Mouse (Mus musculus) macrophage (primary cell): ENCODE data around the gene Mesd. TPM values are rescaled to one million over a fixed set of nuclear protein-coding genes. Genes with fewer than 3 reads are reported as not detected.

ENCODE experiments used
- H3K27ac ChIP-seq: fragments of 350-480 bp; formaldehyde crosslinking; 2 replicates; pipeline ENCODE4 v1.9.0; 2021
- H3K36me3 ChIP-seq: fragments of 350-480 bp; formaldehyde crosslinking; 2 replicates; pipeline ENCODE4 v1.9.0; 2021; ENCODE audit errors: inconsistent target
- H3K4me3 ChIP-seq: fragments of 350-480 bp; formaldehyde crosslinking; 2 replicates; pipeline ENCODE4 v1.9.0; 2021; ENCODE audit errors: inconsistent target
- H3K79me2 ChIP-seq: fragments of 350-480 bp; formaldehyde crosslinking; 2 replicates; pipeline ENCODE4 v1.9.0; 2021; ENCODE audit errors: inconsistent target
- WGBS: methylation state at CpG from one replicate; pipeline ENCODE4 v1.1.7; 2026; ENCODE audit warnings: inconsistent platforms; ENCODE audit not compliant: missing documents; 5-methylcytosine and 5-hydroxymethylcytosine counted together
- polyA plus RNA-seq: library from polyadenylated mRNA; stranded (reverse); fragments of 250-400 nt; gene quantifications from 3 replicates; pipeline ENCODE4 v1.2.4, GENCODE M21; 2018; ENCODE audit warnings: inconsistent platforms
- total RNA-seq, 78 experiments: library from RNA; depleted of rRNA; stranded (reverse); fragments of 250-400 nt; gene quantifications; 1 replicate in 9 of 78; 2 replicates in 24 of 78; 3 replicates in 43 of 78; 4 replicates in 2 of 78; pipeline ENCODE4 v1.2.4; 2018; ENCODE audit warnings: inconsistent platforms in 56 of 78

The Mesd gene
- total RNA-seq (2018; cell fraction: chromatin; rRNA removed), result 10 to 100 TPM in 4 of 26 experiments, 1 to 10 TPM in 22; 2.1 to 15.9 (median 6.4) TPM
- 10 to 100 TPM; 32.0 to 58.9 (median 43.4) TPM for total RNA-seq (2018; cell fraction: cytosol; rRNA removed)
- total RNA-seq (2018; cell fraction: nucleus; rRNA removed), result 10 to 100 TPM in 25 of 26 experiments, 1 to 10 TPM in 1; 4.8 to 28.3 (median 18.9) TPM
- 37.3 to 87.4 TPM (median 41.8 TPM) in 3 replicates for polyA plus RNA-seq

DNA sequence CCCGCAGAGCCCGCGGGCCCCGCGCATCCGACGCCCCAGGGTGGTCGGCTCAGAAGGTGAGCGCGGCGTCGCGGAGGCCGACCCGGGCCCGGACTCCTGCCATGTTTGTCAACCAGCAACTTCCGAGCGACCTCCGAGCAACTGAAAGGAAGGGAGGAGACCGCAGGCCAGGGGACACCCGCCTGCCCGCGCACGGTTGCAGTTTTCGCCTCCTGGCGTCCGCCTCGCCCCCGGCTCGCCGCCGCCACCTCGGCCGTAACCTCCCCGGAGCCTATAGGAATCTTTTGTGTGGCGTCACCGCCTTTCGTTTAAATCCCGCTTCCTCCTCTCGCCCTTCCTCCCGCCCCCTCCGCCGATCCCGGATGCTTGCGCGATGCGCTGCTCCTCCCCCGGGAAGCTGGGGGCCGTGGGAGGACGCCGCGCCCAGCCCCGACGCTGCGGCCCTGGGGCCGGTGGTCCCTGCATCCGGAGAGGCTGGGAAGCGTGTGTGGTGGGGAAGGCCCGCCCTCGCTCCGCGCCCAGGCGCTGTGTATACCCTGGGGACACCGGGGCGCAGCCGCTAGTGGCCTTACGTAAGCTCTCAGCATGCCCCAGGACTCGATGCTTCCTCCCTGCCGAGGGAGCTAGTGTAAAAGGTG lies at the start of gene Mesd, which contains the start of gene Tlnrd1:
Gene Mesd (plus strand): TSS at position 446 of the 638 bp plus-strand sequence.
Gene Tlnrd1 (minus strand): TSS at position 285 of the 638 bp plus-strand sequence.
- H3K36me3 ChIP-seq, result peaks cover 7% of the 10 kb centered on the region; the same call in 1 of the 2 replicates
- H3K79me2 ChIP-seq, result peaks cover 44% of the 10 kb centered on the region
- H3K4me3 ChIP-seq, result peak within 1 kb of the TSS; percentile 63
- WGBS, result under 1% methylated on average over 69 of the region's 69 CpGs
- H3K27ac ChIP-seq, result peak within 1 kb of the TSS; percentile 72

DNA sequence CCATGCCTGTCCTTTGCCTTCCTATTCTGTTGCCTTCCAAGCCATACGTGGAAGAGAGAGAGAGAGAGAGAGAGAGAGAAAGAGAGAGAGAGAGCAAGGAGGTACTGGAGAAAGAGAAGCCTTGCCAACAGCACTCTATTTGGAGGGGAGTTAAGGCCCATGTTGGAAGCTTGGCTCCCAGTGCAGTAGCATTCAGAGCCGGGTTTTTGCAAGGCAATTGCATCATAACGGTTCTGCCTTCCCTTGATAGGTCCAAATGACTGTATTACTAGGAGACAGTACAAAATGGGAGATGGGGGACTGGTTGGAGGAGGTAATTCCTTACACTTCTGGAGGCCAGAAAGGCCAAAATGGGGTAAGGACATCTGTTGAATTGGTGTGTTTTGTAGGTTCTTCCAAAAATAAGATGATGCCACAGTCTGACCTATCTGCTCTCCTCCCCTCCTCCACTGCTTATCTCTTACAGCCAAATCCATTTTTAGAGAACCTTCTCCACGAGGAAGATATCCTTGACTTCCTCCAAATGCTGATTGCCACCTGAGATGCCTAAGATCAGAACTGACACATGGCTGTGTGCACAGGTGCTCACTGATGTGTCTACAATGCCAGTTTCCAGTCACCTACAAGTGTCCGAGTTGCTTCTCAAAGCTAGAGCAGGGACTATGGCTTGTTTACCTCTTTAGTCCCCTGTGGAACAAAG lies 45.6 kb upstream of the Mesd start:
- H3K4me3 ChIP-seq, result no peak overlapping the region
- WGBS, result 73% methylated on average over 5 of the region's 5 CpGs
- H3K79me2 ChIP-seq, result no peaks in the 10 kb centered on the region
- no peak overlapping the region for H3K27ac ChIP-seq
- no peaks in the 10 kb centered on the region for H3K36me3 ChIP-seq

- Histone ChIP-seq H3K4me3 (no peak overlapping the region), H3K36me3 (no peaks in the 10 kb centered on the region), H3K79me2 (no peaks in the 10 kb centered on the region), H3K27ac (no peak overlapping the region)
- WGBS, result 92% methylated on average over 2 of the region's 2 CpGs
Observed at GRCm38 (mm10) chr7:83840076-83840475, 44.2 kb upstream of the Mesd start.

DNA sequence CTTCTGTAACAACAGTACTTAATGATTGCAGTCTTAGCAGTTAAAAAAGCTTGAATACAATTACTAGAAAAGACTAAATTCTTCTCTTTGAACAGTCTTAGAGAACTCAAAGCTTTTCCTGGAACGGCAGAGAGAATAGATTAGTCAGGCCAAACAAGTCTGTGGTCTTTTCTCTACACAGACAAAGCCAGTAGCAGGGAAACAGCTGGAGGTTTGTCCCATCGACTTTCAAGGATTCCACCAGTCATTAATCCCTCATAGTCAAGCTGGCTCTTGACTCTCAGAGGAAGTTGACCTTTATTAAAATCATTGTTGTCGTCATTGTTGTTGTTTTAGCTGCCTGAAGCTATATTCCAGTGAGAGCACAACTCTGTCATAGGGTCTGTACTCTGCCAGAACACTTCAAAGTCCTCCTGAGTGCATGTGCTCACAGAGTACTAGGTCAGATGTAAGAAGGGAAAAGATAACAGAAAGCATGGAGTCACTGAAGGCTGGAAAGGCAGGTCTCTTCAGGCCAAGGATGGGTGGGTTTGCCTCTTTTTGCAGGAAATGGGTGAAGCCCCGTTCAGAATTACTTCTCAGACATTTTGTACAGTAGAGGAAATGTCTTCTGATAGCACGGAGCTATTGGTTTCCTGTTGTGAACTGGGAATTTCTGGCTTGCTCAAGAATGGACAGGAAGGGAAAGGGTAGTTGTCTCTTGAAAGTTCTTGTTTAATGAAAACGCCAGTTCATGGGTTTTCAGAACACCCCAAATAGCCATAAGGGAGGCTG lies 41.6 kb upstream of the Mesd start:
- H3K27ac ChIP-seq, result no peak overlapping the region
- 60% methylated on average over 6 of the region's 6 CpGs for WGBS
- H3K4me3 ChIP-seq, result no peak overlapping the region
- H3K36me3 ChIP-seq, result no peaks in the 10 kb centered on the region
- no peaks in the 10 kb centered on the region for H3K79me2 ChIP-seq

- 92% methylated on average over 3 of the region's 3 CpGs for WGBS
- H3K27ac ChIP-seq, result no peak overlapping the region
- H3K4me3 ChIP-seq, result no peak overlapping the region
- H3K36me3 ChIP-seq, result no peaks in the 10 kb centered on the region
- H3K79me2 ChIP-seq, result no peaks in the 10 kb centered on the region
Observed at GRCm38 (mm10) chr7:83844807-83845206, 39.5 kb upstream of the Mesd start.

- Histone ChIP-seq H3K4me3 (no peak overlapping the region), H3K79me2 (no peaks in the 10 kb centered on the region), H3K27ac (no peak overlapping the region), H3K36me3 (no peaks in the 10 kb centered on the region)
- 69% methylated on average over 3 of the region's 5 CpGs for WGBS
Observed at GRCm38 (mm10) chr7:83847187-83848075, 36.8 kb upstream of the Mesd start.

DNA sequence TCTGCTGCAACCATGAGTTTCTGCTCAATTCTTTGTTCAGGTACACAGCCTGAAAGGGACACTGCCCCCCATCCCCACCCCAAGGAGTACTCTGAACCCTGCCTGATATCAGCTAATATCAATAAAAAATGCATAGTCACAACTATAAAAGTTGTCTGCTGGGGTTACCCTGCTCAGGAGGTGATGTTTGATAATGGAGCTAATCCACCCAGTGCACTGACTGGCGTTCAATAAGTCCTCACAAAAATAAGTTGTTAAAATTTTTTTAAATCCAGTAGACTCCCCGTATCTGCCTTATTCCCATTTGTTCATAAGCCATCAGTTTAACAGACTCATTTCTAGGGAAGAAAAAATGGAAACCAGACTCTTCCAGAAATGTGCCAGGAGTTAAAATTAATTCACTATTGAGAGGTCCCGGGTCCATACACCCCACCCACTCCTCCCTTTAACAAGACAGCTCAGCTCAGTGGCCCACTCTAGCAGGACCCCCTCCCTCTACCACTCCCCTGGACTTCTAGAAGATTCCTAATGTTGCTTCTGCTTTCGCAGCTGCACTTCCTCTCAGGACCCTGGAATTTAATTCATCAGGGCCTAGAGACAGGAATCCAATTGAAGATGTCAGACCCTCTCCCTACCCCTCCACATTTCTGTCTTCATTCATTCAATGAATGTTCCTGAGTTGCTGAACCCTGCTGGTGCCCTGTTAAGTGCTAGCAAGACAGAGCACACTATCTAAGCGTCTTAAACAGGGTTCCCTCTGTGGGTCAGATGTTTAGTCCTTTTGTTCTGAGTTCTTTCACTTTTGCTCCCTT lies 32.5 kb upstream of the Mesd start:
- Histone ChIP-seq H3K27ac (peak overlapping the region; percentile 82), H3K4me3 (no peak overlapping the region), H3K79me2 (no peaks in the 10 kb centered on the region), H3K36me3 (no peaks in the 10 kb centered on the region)
- WGBS, result 89% methylated on average over 5 of the region's 5 CpGs

- Histone ChIP-seq H3K27ac (peak overlapping the region; percentile 82), H3K4me3 (no peak overlapping the region), H3K36me3 (no peaks in the 10 kb centered on the region), H3K79me2 (no peaks in the 10 kb centered on the region)
- 65% methylated on average over 5 of the region's 5 CpGs for WGBS
Observed at GRCm38 (mm10) chr7:83852381-83853380, 31.6 kb upstream of the Mesd start.

DNA sequence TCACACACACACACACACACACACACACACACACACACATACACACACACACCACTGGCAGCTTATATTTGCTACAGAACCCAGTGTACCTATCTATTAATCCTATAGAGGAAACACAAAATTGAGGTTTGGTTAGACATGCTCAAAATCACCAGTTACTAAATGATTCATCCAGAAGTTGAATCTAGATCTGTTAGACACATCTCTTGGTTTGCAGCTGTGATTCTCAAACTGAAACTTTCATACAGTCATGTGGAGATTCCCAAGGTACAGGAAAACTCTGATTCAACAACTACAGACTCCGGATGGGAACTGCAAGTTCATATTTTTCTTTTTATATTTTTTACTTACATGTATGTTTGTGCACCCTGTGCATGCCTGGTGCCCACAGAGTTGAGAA lies 29.1 kb upstream of the Mesd start:
- no peak overlapping the region for H3K27ac ChIP-seq
- WGBS, result 83% methylated on average over 1 of the region's 1 CpGs
- H3K4me3 ChIP-seq, result no peak overlapping the region
- H3K36me3 ChIP-seq, result no peaks in the 10 kb centered on the region
- no peaks in the 10 kb centered on the region for H3K79me2 ChIP-seq

- H3K36me3 ChIP-seq, result no peaks in the 10 kb centered on the region
- 90% methylated on average over 8 of the region's 9 CpGs for WGBS
- H3K27ac ChIP-seq, result peak overlapping the region; percentile 19; the same call in 1 of the 2 replicates
- H3K4me3 ChIP-seq, result no peak overlapping the region
- no peaks in the 10 kb centered on the region for H3K79me2 ChIP-seq
Observed at GRCm38 (mm10) chr7:83856353-83857207, 27.7 kb upstream of the Mesd start.

DNA sequence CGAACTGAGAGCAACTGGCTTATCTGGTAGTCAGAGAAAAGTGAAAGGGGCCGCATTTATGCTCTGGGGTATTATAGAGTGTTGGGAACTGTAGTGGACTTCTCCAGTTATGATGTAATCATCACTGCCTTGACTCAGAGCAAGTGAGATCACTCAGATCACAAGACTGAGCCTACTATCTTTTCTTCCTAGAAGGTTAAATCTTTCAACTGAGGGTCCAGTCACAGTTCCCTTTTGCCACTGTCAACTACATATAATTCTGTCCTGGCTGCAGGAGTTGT lies 27.1 kb upstream of the Mesd start:
- H3K36me3 ChIP-seq, result no peaks in the 10 kb centered on the region
- no peak overlapping the region for H3K4me3 ChIP-seq
- WGBS, result 91% methylated on average over 2 of the region's 2 CpGs
- peak overlapping the region; percentile 19; the same call in 1 of the 2 replicates for H3K27ac ChIP-seq
- H3K79me2 ChIP-seq, result no peaks in the 10 kb centered on the region

DNA sequence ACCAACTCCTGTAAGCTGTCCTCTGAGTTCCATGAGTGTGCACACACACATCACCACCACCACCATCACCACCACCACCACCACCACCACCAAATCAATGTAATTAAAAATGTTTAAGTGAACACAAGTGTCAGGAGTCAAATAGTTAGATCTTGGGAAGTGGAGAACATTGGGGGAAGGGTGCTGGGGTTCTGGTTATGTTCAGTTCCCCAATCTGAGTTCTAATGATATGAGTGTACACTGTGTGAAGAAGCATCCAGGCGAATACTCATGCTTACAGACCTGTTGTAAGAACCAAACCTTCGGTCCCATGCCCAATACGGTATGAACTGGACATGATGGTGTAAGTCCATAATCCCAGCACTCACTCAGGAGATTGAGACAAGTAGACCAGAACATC lies 26.3 kb upstream of the Mesd start:
- Histone ChIP-seq H3K4me3 (no peak overlapping the region), H3K79me2 (no peaks in the 10 kb centered on the region), H3K36me3 (no peaks in the 10 kb centered on the region), H3K27ac (no peak overlapping the region)
- WGBS, result 90% methylated on average over 3 of the region's 3 CpGs
